Mouse (Mus musculus) MEL (cell line): Measurements from ENCODE around the gene Tmem178b. TPM values are rescaled to one million over a fixed set of nuclear protein-coding genes. Genes with fewer than 3 reads are reported as not detected.

Experiments used
- DNase-seq: peaks from one replicate; pipeline ENCODE4 v3.0.0; 2011; ENCODE audit warnings: low read depth, low spot score
- H3K27ac ChIP-seq: 2 replicates; pipeline ENCODE4 v1.5.1; 2012; ENCODE audit warnings: low read depth, mild to moderate bottlenecking, control low read depth, low read length, moderate library complexity; ENCODE audit not compliant: control insufficient read depth
- H3K27me3 ChIP-seq, 2 experiments: fragments of 150-350 bp in 1 of 2; sonication (generic) in 1 of 2; 2 replicates each; pipeline ENCODE4 v1.6.1; 2012; ENCODE audit warnings: low read length in 2 of 2, mild to moderate bottlenecking in 2 of 2, improper control_type of control experiment in 1 of 2, moderate library complexity in 1 of 2; ENCODE audit not compliant: insufficient read depth in 2 of 2, control insufficient read depth in 1 of 2
- H3K36me3 ChIP-seq, 2 experiments: 2 replicates each; pipeline ENCODE4 v1.6.1; 2012 to 2014; ENCODE audit warnings: low read length in 2 of 2, improper control_type of control experiment in 1 of 2, inconsistent platforms in 1 of 2, mild to moderate bottlenecking in 1 of 2; ENCODE audit not compliant: insufficient read depth in 2 of 2, control insufficient read depth in 1 of 2
- H3K4me1 ChIP-seq, 2 experiments: fragments of 150-350 bp in 1 of 2; sonication (generic) in 1 of 2; 2 replicates each; pipeline ENCODE4 v1.6.1; 2012; ENCODE audit warnings: low read length in 2 of 2, improper control_type of control experiment in 1 of 2, mild to moderate bottlenecking in 1 of 2; ENCODE audit not compliant: insufficient read depth in 2 of 2, control insufficient read depth in 1 of 2
- H3K4me3 ChIP-seq, 2 experiments: fragments of 150-350 bp in 1 of 2; sonication (generic) in 1 of 2; 2 replicates each; pipeline ENCODE4 v1.5.1; 2012; ENCODE audit warnings: low read depth in 2 of 2, low read length in 2 of 2, mild to moderate bottlenecking in 2 of 2, moderate library complexity in 2 of 2, control low read depth in 1 of 2, improper control_type of control experiment in 1 of 2; ENCODE audit not compliant: control insufficient read depth in 1 of 2, insufficient read depth in 1 of 2
- H3K79me2 ChIP-seq: 2 replicates; pipeline ENCODE4 v1.6.1; 2012; ENCODE audit warnings: mild to moderate bottlenecking, low read length, moderate library complexity; ENCODE audit not compliant: control insufficient read depth, poor library complexity, insufficient read depth
- H3K9ac ChIP-seq: 2 replicates; pipeline ENCODE4 v1.6.1; 2012; ENCODE audit warnings: low read depth, mild to moderate bottlenecking, control low read depth, low read length, moderate library complexity; ENCODE audit not compliant: control insufficient read depth, poor library complexity, severe bottlenecking
- H3K9me3 ChIP-seq: fragments of 150-350 bp; sonication (generic); replicated peaks from 2 replicates; pipeline ENCODE4 v1.6.1; 2012; ENCODE audit warnings: mild to moderate bottlenecking, low read length, improper control_type of control experiment, moderate library complexity; ENCODE audit not compliant: insufficient read depth
- CTCF ChIP-seq, 3 experiments: IDR thresholded peaks in 2 of 3; conservative IDR thresholded peaks in 1 of 3; 2 replicates each; pipeline ENCODE4 v1.5.1; 2011 to 2012; ENCODE audit warnings: low read length in 3 of 3, low read depth in 2 of 3, mild to moderate bottlenecking in 2 of 3, improper control_type of control experiment in 1 of 3, inconsistent platforms in 1 of 3, mixed read lengths in 1 of 3, moderate library complexity in 1 of 3; ENCODE audit not compliant: control insufficient read depth in 1 of 3, insufficient read depth in 1 of 3, poor library complexity in 1 of 3, severe bottlenecking in 1 of 3
- E2F4 ChIP-seq: IDR thresholded peaks from 2 replicates; pipeline ENCODE4 v1.6.1; 2011; ENCODE audit warnings: low read depth, low read length, improper control_type of control experiment, borderline replicate concordance
- ELF1 ChIP-seq: IDR thresholded peaks from 2 replicates; pipeline ENCODE4 v1.6.1; 2014; ENCODE audit warnings: low read depth, mild to moderate bottlenecking, inconsistent platforms, low read length, improper control_type of control experiment, moderate library complexity
- ETS1 ChIP-seq: IDR thresholded peaks from 2 replicates; pipeline ENCODE4 v1.6.1; 2012; ENCODE audit warnings: low read depth, mild to moderate bottlenecking, inconsistent platforms, low read length, improper control_type of control experiment, moderate library complexity
- GABPA ChIP-seq: IDR thresholded peaks from 2 replicates; pipeline ENCODE4 v1.6.1; 2012; ENCODE audit warnings: low read depth, mild to moderate bottlenecking, inconsistent platforms, low read length, improper control_type of control experiment, moderate library complexity
- HCFC1 ChIP-seq: IDR thresholded peaks from 2 replicates; pipeline ENCODE4 v1.6.1; 2012; ENCODE audit warnings: low read depth, mild to moderate bottlenecking, inconsistent platforms, low read length, improper control_type of control experiment, moderate library complexity
- MAX ChIP-seq: IDR thresholded peaks from 2 replicates; pipeline ENCODE4 v1.6.1; 2011; ENCODE audit warnings: low read length, improper control_type of control experiment
- MAZ ChIP-seq: IDR thresholded peaks from 2 replicates; pipeline ENCODE4 v1.6.1; 2012; ENCODE audit warnings: low read depth, mild to moderate bottlenecking, inconsistent platforms, low read length, improper control_type of control experiment
- RAD21 ChIP-seq: IDR thresholded peaks from 2 replicates; pipeline ENCODE4 v1.6.1; 2011; ENCODE audit warnings: mild to moderate bottlenecking, low read depth, low read length, improper control_type of control experiment
- SIN3A ChIP-seq: IDR thresholded peaks from 2 replicates; pipeline ENCODE4 v1.6.1; 2012; ENCODE audit warnings: low read length, improper control_type of control experiment, inconsistent platforms
- SMC3 ChIP-seq: IDR thresholded peaks from 2 replicates; pipeline ENCODE4 v1.6.1; 2011; ENCODE audit warnings: low read depth, low read length, improper control_type of control experiment
- TBP ChIP-seq: IDR thresholded peaks from 2 replicates; pipeline ENCODE4 v1.8.0; 2011; ENCODE audit warnings: low read depth, low read length, improper control_type of control experiment
- TCF12 ChIP-seq: IDR thresholded peaks from 2 replicates; pipeline ENCODE4 v1.6.1; 2014; ENCODE audit warnings: low read depth, mild to moderate bottlenecking, inconsistent platforms, low read length, improper control_type of control experiment, moderate library complexity
- UBTF ChIP-seq: IDR thresholded peaks from 2 replicates; pipeline ENCODE4 v1.6.1; 2012; ENCODE audit warnings: low read depth, mild to moderate bottlenecking, inconsistent platforms, low read length, improper control_type of control experiment, moderate library complexity, borderline replicate concordance; ENCODE audit not compliant: insufficient read depth
- USF1 ChIP-seq: IDR thresholded peaks from 2 replicates; pipeline ENCODE4 v1.6.1; 2014; ENCODE audit warnings: low read depth, mild to moderate bottlenecking, inconsistent platforms, low read length, improper control_type of control experiment, moderate library complexity
- ZC3H11A ChIP-seq: IDR thresholded peaks from 2 replicates; pipeline ENCODE4 v1.6.1; 2012; ENCODE audit warnings: low read depth, mild to moderate bottlenecking, inconsistent platforms, low read length, improper control_type of control experiment
- ZKSCAN1 ChIP-seq: IDR thresholded peaks from 2 replicates; pipeline ENCODE4 v1.6.1; 2012; ENCODE audit warnings: low read depth, mild to moderate bottlenecking, inconsistent platforms, low read length, improper control_type of control experiment, moderate library complexity
- ZMIZ1 ChIP-seq: IDR thresholded peaks from 2 replicates; pipeline ENCODE4 v1.6.1; 2012; ENCODE audit warnings: low read depth, mild to moderate bottlenecking, inconsistent platforms, low read length, improper control_type of control experiment, moderate library complexity
- ZNF384 ChIP-seq: IDR thresholded peaks from 2 replicates; pipeline ENCODE4 v1.6.1; 2012; ENCODE audit warnings: low read depth, mild to moderate bottlenecking, inconsistent platforms, low read length, improper control_type of control experiment
- polyA plus RNA-seq, 2 experiments: library from polyadenylated mRNA; stranded (reverse) in 1 of 2; unstranded in 1 of 2; fragments of >175 nt in 1 of 2; fragments of >200 nt in 1 of 2; gene quantifications; 2 replicates each; pipeline versions ENCODE4 v1.2.1 to v1.2.4; 2012; ENCODE audit warnings: low replicate concordance in 2 of 2, low read depth in 1 of 2; ENCODE audit not compliant: insufficient read length in 2 of 2, insufficient read depth in 1 of 2, missing spikeins in 1 of 2
- total RNA-seq: library from RNA; depleted of rRNA; stranded (reverse); fragments of 300-350 nt; gene quantifications from 2 replicates; pipeline ENCODE4 v1.2.3, GENCODE M21; 2012

Tmem178b gene
- total and polyA plus RNA-seq, 3 experiments, result not detected

DNA sequence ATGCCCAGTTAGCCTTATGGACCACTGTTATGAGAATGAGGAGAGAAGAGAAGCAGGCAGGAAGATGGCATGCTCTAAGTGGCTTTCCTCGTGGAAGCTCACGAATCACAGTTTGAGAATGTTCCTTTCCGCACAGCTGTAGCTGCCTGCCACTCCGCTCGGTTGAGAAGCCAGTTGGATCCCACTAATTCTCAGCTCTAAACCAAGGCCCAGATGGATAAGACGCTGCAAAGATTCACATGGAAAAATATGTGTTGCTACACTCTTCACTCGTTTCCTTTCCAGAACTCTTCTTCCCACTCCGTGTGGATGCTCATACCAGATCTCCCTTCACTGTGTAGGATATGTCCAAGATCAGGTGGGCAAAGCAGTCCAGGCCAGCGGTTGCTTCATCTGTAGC is 356.9 kb downstream of the Tmem178b start:
- H3K9ac ChIP-seq, result no peak overlapping the region
- no peak overlapping the region for H3K27ac ChIP-seq
- H3K9me3 ChIP-seq, result no peaks in the 10 kb centered on the region
- no peaks in the 10 kb centered on the region for H3K27me3 ChIP-seq
- TF ChIP-seq UBTF, result no peak
- TF ChIP-seq ZKSCAN1, result no peak
- TF ChIP-seq USF1, result no peak
- no peak for TF ChIP-seq MAX
- TF ChIP-seq RAD21, result no peak
- no peaks in the 10 kb centered on the region for H3K79me2 ChIP-seq
- no peaks in the 10 kb centered on the region for H3K4me1 ChIP-seq
- H3K36me3 ChIP-seq, result no peaks in the 10 kb centered on the region
- H3K4me3 ChIP-seq, result no peak overlapping the region
- DNase-seq, result no peak

DNA sequence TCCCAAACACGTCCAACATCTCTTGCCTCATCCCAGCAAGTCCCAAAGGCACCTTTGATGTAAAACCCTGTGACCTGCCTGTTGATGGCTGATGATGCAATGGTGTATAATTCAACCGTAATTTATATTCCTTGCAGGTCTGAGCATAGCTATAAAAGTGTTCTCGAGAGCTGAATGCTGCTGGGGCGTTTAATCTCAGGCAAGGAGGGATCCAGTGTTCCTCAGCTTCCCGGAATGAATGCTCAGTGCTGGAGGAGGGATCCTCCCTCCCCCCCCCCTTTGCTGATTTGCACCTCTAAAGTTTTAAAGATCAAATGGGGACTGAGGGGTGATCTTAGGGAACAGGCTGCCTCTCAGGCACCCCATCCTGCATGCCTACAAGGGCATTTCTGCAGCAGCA is 361.0 kb downstream of the Tmem178b start:
- Histone ChIP-seq H3K9me3 (no peaks in the 10 kb centered on the region), H3K36me3 (no peaks in the 10 kb centered on the region), H3K4me3 (no peak overlapping the region), H3K4me1 (peaks cover 0 to 2% of the 10 kb centered on the region in 2 experiments; a peak in 1 of 4 replicates), H3K27me3 (no peaks in the 10 kb centered on the region), H3K79me2 (no peaks in the 10 kb centered on the region), H3K27ac (no peak overlapping the region), H3K9ac (no peak overlapping the region)
- DNase-seq, result no peak
- TF ChIP-seq GABPA (no peak), ELF1 (no peak)

DNA sequence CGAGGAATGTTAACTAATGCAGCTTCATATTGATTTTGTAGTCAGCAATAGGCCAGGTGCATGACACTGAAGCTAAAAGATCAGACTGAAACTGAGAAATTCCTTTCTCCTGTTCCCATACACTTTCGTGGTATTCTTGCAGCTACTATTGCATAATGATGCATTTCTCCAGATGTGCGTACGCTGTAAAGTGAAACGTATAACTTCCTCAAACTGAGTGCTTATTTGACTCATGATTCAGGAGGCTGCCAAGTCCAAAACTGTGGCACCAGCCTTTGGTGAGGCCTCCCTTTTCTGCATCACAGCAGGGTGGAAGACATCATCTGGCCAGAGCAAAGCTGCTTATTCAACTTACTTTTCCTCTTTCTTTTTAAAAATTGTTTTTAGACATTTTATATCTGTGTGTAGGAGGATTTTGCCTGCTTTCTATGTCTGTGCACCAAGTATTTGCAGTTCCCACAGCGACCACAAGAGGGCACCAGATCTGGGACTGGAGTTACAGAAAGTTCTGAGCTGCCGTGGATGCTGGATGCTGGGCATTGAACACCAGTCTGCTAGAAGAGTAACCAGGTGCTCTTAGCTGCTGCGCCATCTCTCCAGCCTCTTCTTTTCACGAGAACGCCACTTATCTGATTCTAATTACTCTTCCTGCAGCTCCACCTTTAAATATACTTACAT is 362.9 kb downstream of the Tmem178b start:
- no peak overlapping the region for H3K9ac ChIP-seq
- H3K4me3 ChIP-seq, result no peak overlapping the region
- no peaks in the 10 kb centered on the region for H3K27me3 ChIP-seq
- peaks cover 0 to 2% of the 10 kb centered on the region in 2 experiments; a peak in 1 of 4 replicates for H3K4me1 ChIP-seq
- no peak overlapping the region for H3K27ac ChIP-seq
- TF ChIP-seq TCF12, result 0 out of 2 replicates have a peak, but pooled peaks have one; percentile 7
- no peak for TF ChIP-seq ZNF384
- TF ChIP-seq ZC3H11A, result peak; percentile 22; the same call in 1 of the 2 replicates
- peak; percentile 78 for TF ChIP-seq SMC3
- TF ChIP-seq E2F4, result no peak
- no peak for TF ChIP-seq ZMIZ1
- no peak for TF ChIP-seq TBP
- TF ChIP-seq CTCF (IDR thresholded peaks at IDR 0.05 in 2 of 3, conservative IDR thresholded peaks at IDR 0.05 in 1 of 3; ENCODE audit: control insufficient read depth in 1 of 3, insufficient read depth in 1 of 3, low read depth in 2 of 3, low read length in 3 of 3, poor library complexity in 1 of 3, severe bottlenecking in 1 of 3), result peak; percentile 83 to 88 (median 84)
- no peak for TF ChIP-seq MAZ
- TF ChIP-seq RAD21, result peak; percentile 43
- TF ChIP-seq SIN3A, result no peak
- no peak for TF ChIP-seq HCFC1
- no peak for TF ChIP-seq ETS1
- H3K9me3 ChIP-seq, result no peaks in the 10 kb centered on the region
- peak; percentile 79 for DNase-seq
- no peaks in the 10 kb centered on the region for H3K36me3 ChIP-seq
- no peaks in the 10 kb centered on the region for H3K79me2 ChIP-seq
